ENCODE assay signal across 8 mouse cellular contexts in the genomic region with DNA sequence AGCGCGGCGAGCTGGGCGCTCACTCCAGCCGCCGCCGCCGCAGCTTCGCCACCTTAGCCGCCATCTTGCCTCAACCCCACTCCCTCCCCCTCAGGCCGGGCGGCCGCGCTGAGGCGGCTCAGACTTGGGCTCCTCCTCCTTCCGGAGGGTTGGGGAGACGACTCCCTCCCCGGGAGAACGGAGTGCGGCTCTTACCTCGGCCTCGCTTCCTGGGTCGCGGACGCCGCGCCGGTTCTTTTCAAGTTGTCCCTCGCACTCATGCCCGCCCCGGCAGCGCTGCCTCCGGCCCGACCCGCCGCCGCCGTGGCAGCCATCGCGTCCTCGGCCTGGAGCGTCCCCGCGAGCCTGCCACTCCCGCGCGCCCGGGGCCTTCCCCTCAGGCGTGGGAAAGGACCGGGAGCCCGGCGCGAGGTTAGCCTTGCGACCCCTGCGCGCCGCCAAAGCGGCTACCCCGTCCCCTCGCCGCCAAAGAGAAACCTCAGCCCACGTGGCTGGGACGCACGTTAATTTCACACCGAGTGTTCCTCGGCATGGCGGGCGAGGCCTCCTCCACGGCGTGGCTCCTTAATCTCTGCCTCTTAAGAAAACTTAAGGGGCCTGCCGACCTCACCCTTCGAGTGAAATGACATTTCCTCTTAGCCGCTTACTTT. TPM values are rescaled to one million over a fixed set of nuclear protein-coding genes. Genes with fewer than 3 reads are reported as not detected.
A peak's percentile ranks its signal among the peaks of the same experiment; 100 is the strongest.
DNase-seq lines count a peak whose midpoint lies in the region; ATAC-seq and TF ChIP-seq lines count a peak whose summit lies in the region.

No protein-coding gene starts in this region.

- DNase-seq in 3134 (ENCODE audit: extremely low read depth, insufficient read length, low spot score) = peak; percentile 92
- peak; percentile 91 for DNase-seq in adrenal gland, postnatal 25 days
- peak; percentile 92 to 95 for DNase-seq in heart, adult 18-20 months
- DNase-seq in kidney, adult 2 months = peak; percentile 94
- DNase-seq in limb, embryonic 11.5 days (ENCODE audit: low spot score) = peak; percentile 92

- H3K4me1 ChIP-seq in embryonic facial prominence, embryonic 12.5 days = peaks cover 11% of the 10 kb centered on the region; the same call in 1 of the 2 replicates
- no peaks in the 10 kb centered on the region for H3K4me1 ChIP-seq in kidney, adult 2 months (ENCODE audit: control insufficient read depth, insufficient read depth, low read length)
- H3K4me1 ChIP-seq in limb, embryonic 11.5 days (ENCODE audit: control insufficient read depth, insufficient read depth, low read length) = no peaks in the 10 kb centered on the region
- H3K4me1 ChIP-seq in midbrain, embryonic 13.5 days (replicated peaks) = peaks cover 22% of the 10 kb centered on the region
- peaks cover 3% of the 10 kb centered on the region; the same call in 1 of the 2 replicates for H3K4me1 ChIP-seq in small intestine, adult 2 months (ENCODE audit: control insufficient read depth, insufficient read depth, insufficient read length, low read length)

- WGBS in embryonic facial prominence, embryonic 12.5 days = under 1% methylated on average over 66 of the region's 73 CpGs
- 1% methylated on average over 70 of the region's 73 CpGs for WGBS in kidney, adult 2 months
- WGBS in limb, embryonic 11.5 days = under 1% methylated on average over 68 of the region's 73 CpGs
- WGBS in midbrain, embryonic 13.5 days = under 1% methylated on average over 71 of the region's 73 CpGs
- WGBS in small intestine, adult 2 months = under 1% methylated on average over 66 of the region's 73 CpGs

- no peaks in the 10 kb centered on the region for H3K9me3 ChIP-seq in embryonic facial prominence, embryonic 12.5 days
- no peaks in the 10 kb centered on the region for H3K9me3 ChIP-seq in limb, embryonic 11.5 days (ENCODE audit: control insufficient read depth, low read length)
- H3K9me3 ChIP-seq in midbrain, embryonic 13.5 days = no peaks in the 10 kb centered on the region

- no peaks in the 10 kb centered on the region for H3K27me3 ChIP-seq in embryonic facial prominence, embryonic 12.5 days
- no peaks in the 10 kb centered on the region for H3K27me3 ChIP-seq in kidney, adult 2 months (replicated peaks; ENCODE audit: control insufficient read depth, insufficient read depth, low read length)
- H3K27me3 ChIP-seq in limb, embryonic 11.5 days (ENCODE audit: control insufficient read depth, insufficient read depth, low read length) = no peaks in the 10 kb centered on the region
- H3K27me3 ChIP-seq in midbrain, embryonic 13.5 days = no peaks in the 10 kb centered on the region
- no peaks in the 10 kb centered on the region for H3K27me3 ChIP-seq in small intestine, adult 2 months (ENCODE audit: control insufficient read depth, insufficient read depth, low read length)

- no peak for TF ChIP-seq CTCF in kidney, adult 2 months (conservative IDR thresholded peaks at IDR 0.05; ENCODE audit: insufficient read depth, insufficient read length, low read depth, low read length)
- no peak for TF ChIP-seq CTCF in small intestine, adult 2 months (IDR thresholded peaks at IDR 0.05; ENCODE audit: extremely low read depth, insufficient read length, insufficient replicate concordance, low read depth, low read length)

- peak; percentile 95 for ATAC-seq in embryonic facial prominence, embryonic 12.5 days (ENCODE audit: insufficient number of reproducible peaks, insufficient read depth, low FRiP score, low TSS enrichment)
- ATAC-seq in limb, embryonic 11.5 days (ENCODE audit: insufficient number of reproducible peaks, low FRiP score, low TSS enrichment, low read depth) = peak; percentile 92
- ATAC-seq in midbrain, embryonic 13.5 days = peak; percentile 96

- peak overlapping the region; percentile 98 for H3K27ac ChIP-seq in embryonic facial prominence, embryonic 12.5 days
- peak overlapping the region; percentile 94 for H3K27ac ChIP-seq in kidney, adult 2 months (ENCODE audit: insufficient read depth, low read depth, low read length)
- peak overlapping the region; percentile 95 for H3K27ac ChIP-seq in limb, embryonic 11.5 days (replicated peaks; ENCODE audit: low read depth, low read length)
- peak overlapping the region; percentile 98 for H3K27ac ChIP-seq in midbrain, embryonic 13.5 days
- H3K27ac ChIP-seq in small intestine, adult 2 months (ENCODE audit: insufficient read depth, low read depth, low read length) = peak overlapping the region; percentile 94

- H3K36me3 ChIP-seq in embryonic facial prominence, embryonic 12.5 days = 0 out of 2 replicates have a peak, but pooled peaks cover 2% of the 10 kb centered on the region
- no peaks in the 10 kb centered on the region for H3K36me3 ChIP-seq in kidney, adult 2 months (ENCODE audit: control insufficient read depth, insufficient read depth, low read length)
- H3K36me3 ChIP-seq in limb, embryonic 11.5 days (ENCODE audit: control insufficient read depth, insufficient read depth, low read length) = peaks cover 2% of the 10 kb centered on the region; the same call in 1 of the 2 replicates
- H3K36me3 ChIP-seq in midbrain, embryonic 13.5 days = no peaks in the 10 kb centered on the region
- no peaks in the 10 kb centered on the region for H3K36me3 ChIP-seq in small intestine, adult 2 months (ENCODE audit: control insufficient read depth, insufficient read depth, low read length)

- peak overlapping the region; percentile 91 for H3K4me3 ChIP-seq in embryonic facial prominence, embryonic 12.5 days
- H3K4me3 ChIP-seq in kidney, adult 2 months (ENCODE audit: insufficient read depth, low read depth, low read length) = peak overlapping the region; percentile 97
- peak overlapping the region; percentile 90 for H3K4me3 ChIP-seq in limb, embryonic 11.5 days (ENCODE audit: low read depth, low read length)
- H3K4me3 ChIP-seq in midbrain, embryonic 13.5 days (replicated peaks) = peak overlapping the region; percentile 91
- peak overlapping the region; percentile 70 for H3K4me3 ChIP-seq in small intestine, adult 2 months (ENCODE audit: low read depth, low read length)

- peak overlapping the region; percentile 99 for H3K9ac ChIP-seq in embryonic facial prominence, embryonic 12.5 days
- H3K9ac ChIP-seq in limb, embryonic 11.5 days (ENCODE audit: low read length) = peak overlapping the region; percentile 99
- peak overlapping the region; percentile 99 for H3K9ac ChIP-seq in midbrain, embryonic 13.5 days (replicated peaks)

- peak overlapping the region; percentile 81 for H3K4me2 ChIP-seq in embryonic facial prominence, embryonic 12.5 days (replicated peaks)
- peak overlapping the region; percentile 93 for H3K4me2 ChIP-seq in limb, embryonic 11.5 days (ENCODE audit: low read depth, severe bottlenecking)
- peak overlapping the region; percentile 76 for H3K4me2 ChIP-seq in midbrain, embryonic 13.5 days (replicated peaks)

- TF ChIP-seq POLR2A in kidney, adult 2 months (IDR thresholded peaks at IDR 0.05; ENCODE audit: low read depth, low read length) = peak; percentile 82
- TF ChIP-seq POLR2A in small intestine, adult 2 months (IDR thresholded peaks at IDR 0.05; ENCODE audit: low read depth, low read length) = peak; percentile 96

RNA-seq across cellular contexts. Expression of a gene that starts 0.9 kb away (rescaled TPM):
- 7.9 and 12.0 TPM in 2 replicates for total RNA-seq in adrenal gland, postnatal 25 days (2021)
- 10.5 and 11.0 TPM in 2 replicates for polyA plus RNA-seq in embryonic facial prominence, embryonic 12.5 days (2016; fragmentation: Nextera tagmentation; extraction: Ambion mirVana)
- 1 to 10 TPM; 3.1 to 3.2 TPM for total RNA-seq in heart, adult 18-20 months (2021)
- polyA plus RNA-seq in kidney, adult 2 months (2012; rRNA removed) = 7.1 and 8.7 TPM in 2 replicates
- 12.5 and 13.7 TPM in 2 replicates for polyA plus RNA-seq in limb, embryonic 11.5 days (2014; fragmentation: Nextera tagmentation; extraction: Ambion mirVana)
- polyA plus RNA-seq in midbrain, embryonic 13.5 days (2015; fragmentation: Nextera tagmentation; extraction: Ambion mirVana) = 9.1 and 9.2 TPM in 2 replicates
- polyA plus RNA-seq in small intestine, adult 2 months (2012; rRNA removed) = 2.4 and 5.8 TPM in 2 replicates

RNA-seq across cellular contexts. Expression of a gene that starts 1.0 kb away (rescaled TPM):
- 241 and 268 TPM in 2 replicates for total RNA-seq in adrenal gland, postnatal 25 days (2021)
- polyA plus RNA-seq in embryonic facial prominence, embryonic 12.5 days (2016; fragmentation: Nextera tagmentation; extraction: Ambion mirVana) = 187 and 199 TPM in 2 replicates
- total RNA-seq in heart, adult 18-20 months (2021) = 100 to 1,000 TPM; 113 to 127 TPM
- 110 and 127 TPM in 2 replicates for polyA plus RNA-seq in kidney, adult 2 months (2012; rRNA removed)
- 170 and 185 TPM in 2 replicates for polyA plus RNA-seq in limb, embryonic 11.5 days (2014; fragmentation: Nextera tagmentation; extraction: Ambion mirVana)
- polyA plus RNA-seq in midbrain, embryonic 13.5 days (2015; fragmentation: Nextera tagmentation; extraction: Ambion mirVana) = 150 and 174 TPM in 2 replicates
- 49.1 and 130 TPM in 2 replicates for polyA plus RNA-seq in small intestine, adult 2 months (2012; rRNA removed)

Comparison
In these comparisons a context has a peak if more than half of its experiments do, and no peak if none do; other contexts are left out.
1. Peak in every context shown above with its lines: DNase-seq, ATAC-seq, H3K4me3 ChIP-seq and H3K27ac ChIP-seq.